Mouse (Mus musculus) urinary bladder, adult 2 months (tissue): Measurements from ENCODE around the gene AI854703. TPM values are rescaled to one million over a fixed set of nuclear protein-coding genes. Genes with fewer than 3 reads are reported as not detected.

ENCODE experiments used
- polyA plus RNA-seq: library from polyadenylated mRNA; depleted of rRNA; stranded (reverse); fragments of >200 nt; gene quantifications from 2 replicates; pipeline ENCODE4 v1.2.3, GENCODE M21; 2012; rRNA removed

AI854703 gene
- polyA plus RNA-seq, 1 experiment: 5.7 TPM

Other genes starting within 250 kb of the AI854703 start
- 21.3 and 21.9 TPM in 2 replicates for gene Krba1, start 231.2 kb upstream of the AI854703 start, polyA plus RNA-seq
- 55.6 and 64.6 TPM in 2 replicates for gene Zfp467, start 180.9 kb upstream of the AI854703 start, polyA plus RNA-seq
- 1.5 and 1.8 TPM in 2 replicates for gene Sspo, start 178.5 kb upstream of the AI854703 start, polyA plus RNA-seq
- gene Atp6v0e2, start 89.1 kb upstream of the AI854703 start, polyA plus RNA-seq: 50.0 and 56.9 TPM in 2 replicates
- gene Lrrc61, start 72.0 kb upstream of the AI854703 start, polyA plus RNA-seq: 12.3 and 13.4 TPM in 2 replicates
- 374 and 453 TPM in 2 replicates for gene Rarres2, start 54.0 kb upstream of the AI854703 start, polyA plus RNA-seq
- gene Gm45021, start 37.2 kb upstream of the AI854703 start, polyA plus RNA-seq: 0.47 and 0.56 TPM in 2 replicates
- gene Repin1, start 32.9 kb upstream of the AI854703 start, polyA plus RNA-seq: 45.0 and 45.4 TPM in 2 replicates
- gene Gm44965, start 32.8 kb upstream of the AI854703 start, polyA plus RNA-seq: not detected in 2 replicates
- 4.6 and 7.7 TPM in 2 replicates for gene Zfp775, start 24.7 kb upstream of the AI854703 start, polyA plus RNA-seq
- gene Gimap8, start 20.5 kb downstream of the AI854703 start, polyA plus RNA-seq: 6.2 and 8.1 TPM in 2 replicates
- 5.6 and 6.9 TPM in 2 replicates for gene Gimap9, start 49.4 kb downstream of the AI854703 start, polyA plus RNA-seq
- 19.0 and 19.1 TPM in 2 replicates for gene Gimap4, start 57.8 kb downstream of the AI854703 start, polyA plus RNA-seq
- gene Gimap6, start 81.5 kb downstream of the AI854703 start, polyA plus RNA-seq: 22.4 and 25.3 TPM in 2 replicates
- gene Gm28053, start 91.8 kb downstream of the AI854703 start, polyA plus RNA-seq: 1.3 and 1.8 TPM in 2 replicates
- gene Gimap7, start 91.9 kb downstream of the AI854703 start, polyA plus RNA-seq: 0.65 and 1.0 TPM in 2 replicates
- 3.0 and 5.5 TPM in 2 replicates for gene Gimap1, start 112.3 kb downstream of the AI854703 start, polyA plus RNA-seq
- gene Gimap5, start 119.4 kb downstream of the AI854703 start, polyA plus RNA-seq: 6.1 and 7.7 TPM in 2 replicates
- gene Gimap3, start 144.1 kb downstream of the AI854703 start, polyA plus RNA-seq: 5.4 and 7.9 TPM in 2 replicates
- gene Tmem176a, start 214.2 kb downstream of the AI854703 start, polyA plus RNA-seq: 133 and 146 TPM in 2 replicates
- 391 and 400 TPM in 2 replicates for gene Tmem176b, start 214.7 kb downstream of the AI854703 start, polyA plus RNA-seq
- 0.08 and 0.18 TPM in 2 replicates for gene Aoc1, start 246.1 kb downstream of the AI854703 start, polyA plus RNA-seq